Comparison of ENCODE assay signal across 16 mouse cellular contexts in genomic region chr17:12316251-12316650, GRCm38 (mm10). TPM values are rescaled to one million over a fixed set of nuclear protein-coding genes. Genes with fewer than 3 reads are reported as not detected.
DNase-seq lines count a peak whose midpoint lies in the region; ATAC-seq lines count a peak whose summit lies in the region.
"Had no signal": no experiment of that assay in that cellular context is flagged by ENCODE, and none has a peak within 500 bp of the region (broad histone marks: within the 10 kb centered on the region; RNA-seq: fewer than 3 reads in every experiment).

No protein-coding gene starts in this region.

- 94% methylated on average over 13 of the region's 13 CpGs for WGBS in midbrain, embryonic 15.5 days

- H3K9ac ChIP-seq in midbrain, embryonic 15.5 days: no peak overlapping the region
- H3K9ac ChIP-seq: embryonic facial prominence, embryonic 15.5 days had no signal

- no peaks in the 10 kb centered on the region for H3K27me3 ChIP-seq in midbrain, embryonic 15.5 days (replicated peaks)
- H3K27me3 ChIP-seq: embryonic facial prominence, embryonic 15.5 days had no signal

- H3K4me1 ChIP-seq in midbrain, embryonic 15.5 days: peaks cover 40% of the 10 kb centered on the region

- no peaks in the 10 kb centered on the region for H3K9me3 ChIP-seq in midbrain, embryonic 15.5 days
- H3K9me3 ChIP-seq: embryonic facial prominence, embryonic 15.5 days; G1E had no signal

- ATAC-seq in midbrain, embryonic 15.5 days (replicated peaks): no peak
- ATAC-seq: activated CD4-positive, CD25-positive, alpha-beta regulatory T cell, adult 4 months had no signal

- peak overlapping the region; percentile 18; the same call in 1 of the 2 replicates for H3K4me3 ChIP-seq in midbrain, embryonic 15.5 days
- H3K4me3 ChIP-seq: embryonic facial prominence, embryonic 15.5 days; myocyte had no signal

- intact Hi-C loops in left cerebral cortex, postnatal 10 days (cut with DNase I): loop anchor here (5.0 kb wide), 2 partner anchors 39 to 56 kb away; no protein-coding TSS in a partner anchor

- DNase-seq in cerebellum, adult 9-10 months: peak; percentile 50
- no peak for DNase-seq in cerebellum, postnatal 25 days
- peak; percentile 37 for DNase-seq in left cerebral cortex, adult 11 months (ENCODE audit: low spot score)
- DNase-seq in left cerebral cortex, postnatal 10 days (ENCODE audit: extremely low spot score in 1 of 2, low spot score in 2 of 2): no peak
- DNase-seq in brain, adult 2 months (ENCODE audit: low read depth, low spot score): peak; percentile 74
- no peak for DNase-seq in ovary, adult 18-20 months (ENCODE audit: low spot score)
- no peak for DNase-seq in heart, adult 8-10 months (ENCODE audit: low spot score)
- DNase-seq: gastrocnemius, postnatal 10 days; kidney, adult 8-10 months; lung, postnatal 10 days; thymus, postnatal 25 days had no signal

- H3K27ac ChIP-seq in midbrain, embryonic 15.5 days: no peak overlapping the region
- H3K27ac ChIP-seq: embryonic facial prominence, embryonic 15.5 days had no signal

- peak overlapping the region; percentile 30 for H3K4me2 ChIP-seq in midbrain, embryonic 15.5 days
- H3K4me2 ChIP-seq: embryonic facial prominence, embryonic 15.5 days had no signal

- H3K36me3 ChIP-seq in midbrain, embryonic 15.5 days (replicated peaks): no peaks in the 10 kb centered on the region
- H3K36me3 ChIP-seq: embryonic facial prominence, embryonic 15.5 days had no signal

RNA-seq across cellular contexts. Expression of gene Map3k4, which starts 2.3 kb away (rescaled TPM):
- 10 to 100 TPM; 32.9 to 33.9 TPM for total RNA-seq in left cerebral cortex, postnatal 10 days (2021)
- polyA plus RNA-seq in midbrain, embryonic 15.5 days (2015; fragmentation: Nextera tagmentation; extraction: Ambion mirVana): 38.8 and 50.8 TPM in 2 replicates
- 10 to 100 TPM; 39.7 to 57.5 (median 49.8) TPM for total RNA-seq in heart, adult 8-10 months (2022)

Comparison
In these comparisons a context has a peak if more than half of its experiments do, and no peak if none do; other contexts are left out.
1. DNase-seq: peak in cerebellum, adult 9-10 months (single experiment), left cerebral cortex, adult 11 months (single experiment) and brain, adult 2 months (single experiment); none in cerebellum, postnatal 25 days (0 of 2), left cerebral cortex, postnatal 10 days (0 of 2), ovary, adult 18-20 months (single experiment) and heart, adult 8-10 months (single experiment).